Mouse (Mus musculus) CH12.LX (cell line): Measurements from ENCODE around the gene Ptpn21.
A peak's percentile ranks its signal among the peaks of the same experiment; 100 is the strongest.

Source experiments
- CTCF ChIP-seq, 2 experiments: IDR thresholded peaks in 1 of 2; conservative IDR thresholded peaks in 1 of 2; 2 replicates each; pipeline ENCODE4 v1.5.1; 2011 to 2012; ENCODE audit warnings: low read depth in 2 of 2, low read length in 2 of 2, improper control_type of control experiment in 1 of 2, inconsistent platforms in 1 of 2, mild to moderate bottlenecking in 1 of 2, moderate library complexity in 1 of 2
- E2F4 ChIP-seq: IDR thresholded peaks from 2 replicates; pipeline ENCODE4 v1.6.1; 2011; ENCODE audit warnings: low read depth, low read length, improper control_type of control experiment; ENCODE audit not compliant: insufficient replicate concordance
- HCFC1 ChIP-seq: IDR thresholded peaks from 2 replicates; pipeline ENCODE4 v1.6.1; 2012; ENCODE audit warnings: low read depth, mild to moderate bottlenecking, inconsistent platforms, low read length, improper control_type of control experiment
- KAT2A ChIP-seq: IDR thresholded peaks from 2 replicates; pipeline ENCODE4 v1.6.1; 2012; ENCODE audit warnings: low read length, improper control_type of control experiment, inconsistent platforms; ENCODE audit not compliant: insufficient replicate concordance
- MAFK ChIP-seq: IDR thresholded peaks from 2 replicates; pipeline ENCODE4 v1.6.1; 2011; ENCODE audit warnings: low read length, improper control_type of control experiment; ENCODE audit not compliant: insufficient replicate concordance
- MAZ ChIP-seq: IDR thresholded peaks from 2 replicates; pipeline ENCODE4 v1.6.1; 2012; ENCODE audit warnings: low read depth, mild to moderate bottlenecking, inconsistent platforms, low read length, improper control_type of control experiment, moderate library complexity
- MXI1 ChIP-seq: IDR thresholded peaks from 2 replicates; pipeline ENCODE4 v1.6.1; 2011; ENCODE audit warnings: mild to moderate bottlenecking, low read depth, low read length, improper control_type of control experiment
- MYC ChIP-seq: IDR thresholded peaks from 2 replicates; pipeline ENCODE4 v1.6.1; 2011; ENCODE audit warnings: low read depth, mild to moderate bottlenecking, improper control_type of control experiment, low read length
- NELFE ChIP-seq: IDR thresholded peaks from 2 replicates; pipeline ENCODE4 v1.6.1; 2011; ENCODE audit warnings: low read depth, low read length, improper control_type of control experiment
- POLR2A ChIP-seq: IDR thresholded peaks from 2 replicates; pipeline ENCODE4 v1.6.1; 2011; ENCODE audit warnings: low read depth, mild to moderate bottlenecking, improper control_type of control experiment, low read length
- POLR2AphosphoS2 ChIP-seq: IDR thresholded peaks from 2 replicates; pipeline ENCODE4 v1.6.1; 2011; ENCODE audit warnings: low read depth, low read length, improper control_type of control experiment
- SIN3A ChIP-seq: IDR thresholded peaks from 2 replicates; pipeline ENCODE4 v1.6.1; 2012; ENCODE audit warnings: low read length, improper control_type of control experiment, inconsistent platforms
- SMC3 ChIP-seq: IDR thresholded peaks from 2 replicates; pipeline ENCODE4 v1.6.1; 2011; ENCODE audit warnings: low read depth, low read length, improper control_type of control experiment
- ZC3H11A ChIP-seq: IDR thresholded peaks from 2 replicates; pipeline ENCODE4 v1.6.1; 2012; ENCODE audit warnings: low read depth, mild to moderate bottlenecking, inconsistent platforms, low read length, improper control_type of control experiment

DNA sequence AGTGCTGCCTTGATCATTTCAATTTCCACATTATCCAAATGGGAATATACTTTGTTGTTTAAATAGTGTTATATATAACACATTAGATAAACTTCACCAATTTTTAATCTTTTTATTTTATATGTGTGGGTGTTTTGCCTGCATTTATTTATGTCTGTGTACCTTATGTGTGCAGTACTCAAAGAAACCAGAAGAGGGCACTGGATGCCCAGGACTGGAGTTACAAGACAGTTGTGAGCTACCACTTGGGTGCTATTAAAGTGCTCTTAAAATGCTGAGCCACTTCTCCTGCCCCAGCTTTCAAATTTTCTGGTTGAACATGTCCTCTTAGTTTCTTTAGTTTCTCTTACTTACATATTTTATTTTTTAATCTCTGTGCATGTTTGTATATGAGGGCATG, 92.4 kb downstream of the Ptpn21 start:
- no peak for TF ChIP-seq NELFE
- TF ChIP-seq MXI1, result no peak
- TF ChIP-seq SMC3, result no peak; the same call in 1 of the 2 replicates
- TF ChIP-seq SIN3A, result no peak
- TF ChIP-seq ZC3H11A, result no peak
- TF ChIP-seq MYC, result no peak
- no peak for TF ChIP-seq POLR2A
- TF ChIP-seq MAZ, result no peak
- TF ChIP-seq CTCF (conservative IDR thresholded peaks at IDR 0.05 in 1 of 2, IDR thresholded peaks at IDR 0.05 in 1 of 2; ENCODE audit: low read depth in 2 of 2, low read length in 2 of 2), result peak; percentile 14 to 45; a peak in 2 of 4 replicates
- TF ChIP-seq KAT2A, result no peak
- TF ChIP-seq POLR2AphosphoS2, result no peak
- TF ChIP-seq MAFK, result no peak
- TF ChIP-seq E2F4, result no peak
- no peak for TF ChIP-seq HCFC1
